Mouse (Mus musculus) left cerebral cortex, adult 11 months (tissue): Measurements from ENCODE around the gene Klhdc8a.
A peak's percentile ranks its signal among the peaks of the same experiment; 100 is the strongest.

Source experiments
- DNase-seq: peaks from one replicate; pipeline ENCODE4 v3.0.0; 2022; ENCODE audit warnings: low spot score

Klhdc8a gene

DNA sequence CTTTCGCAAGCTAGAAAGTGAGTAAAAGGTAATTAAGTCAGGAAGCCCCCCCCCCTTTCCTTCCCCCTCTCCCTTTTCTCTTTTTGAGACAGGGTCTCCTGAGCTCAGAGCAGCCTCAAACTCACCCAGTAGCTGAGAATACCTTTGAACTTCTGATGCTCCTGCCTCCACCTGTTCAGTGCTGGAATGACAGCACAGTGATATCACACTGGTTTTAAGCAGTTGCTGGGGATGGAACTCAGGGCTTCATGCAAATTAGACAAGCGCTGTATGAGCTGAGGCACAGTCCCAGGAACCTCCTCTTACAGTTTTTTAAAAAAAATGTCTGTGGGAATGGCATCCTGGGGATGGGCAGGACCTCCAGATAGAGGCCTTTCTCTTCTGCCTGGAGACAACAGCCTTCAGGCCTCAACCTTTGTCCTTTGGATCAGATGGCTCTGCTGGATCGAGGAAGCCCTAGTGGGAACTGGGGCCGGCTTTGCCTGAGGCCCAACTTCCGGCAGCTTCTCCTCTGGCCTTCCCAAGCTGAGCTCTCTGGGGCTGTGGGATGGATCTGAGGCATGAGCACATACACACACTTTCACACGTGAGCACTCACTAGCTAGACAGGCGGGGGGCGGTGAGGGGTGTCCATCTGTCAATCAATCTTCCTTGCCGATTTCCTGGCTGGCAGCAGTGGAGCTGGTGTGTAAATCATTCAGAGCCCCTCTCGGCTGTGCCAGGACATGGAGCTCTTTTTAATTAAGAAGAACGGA lies 7.3 kb upstream of the Klhdc8a start:
- DNase-seq = no peak

DNA sequence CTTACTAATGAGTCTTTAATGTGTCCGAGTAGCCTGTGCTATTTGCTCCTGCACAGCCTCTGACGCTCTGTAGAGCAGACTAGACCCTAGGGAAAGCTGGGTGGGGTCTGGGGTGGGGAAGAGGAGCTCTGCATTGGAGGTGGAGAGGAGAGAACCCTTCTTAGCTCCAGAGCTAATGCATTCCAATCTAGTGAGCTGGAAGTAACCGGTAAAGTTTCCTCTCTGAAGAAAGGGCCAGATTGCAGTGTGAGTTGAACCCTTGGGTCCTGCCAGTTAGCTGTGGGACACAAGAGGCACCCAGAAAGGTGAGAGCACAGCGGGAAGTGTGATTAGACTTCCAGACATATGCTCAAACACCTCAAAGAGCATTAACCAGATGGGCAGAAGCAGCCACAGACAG lies 6.7 kb upstream of the Klhdc8a start:
- DNase-seq = no peak

- DNase-seq = no peak
Observed at GRCm38 (mm10) chr1:132292318-132293129, 5.9 kb upstream of the Klhdc8a start.

DNA sequence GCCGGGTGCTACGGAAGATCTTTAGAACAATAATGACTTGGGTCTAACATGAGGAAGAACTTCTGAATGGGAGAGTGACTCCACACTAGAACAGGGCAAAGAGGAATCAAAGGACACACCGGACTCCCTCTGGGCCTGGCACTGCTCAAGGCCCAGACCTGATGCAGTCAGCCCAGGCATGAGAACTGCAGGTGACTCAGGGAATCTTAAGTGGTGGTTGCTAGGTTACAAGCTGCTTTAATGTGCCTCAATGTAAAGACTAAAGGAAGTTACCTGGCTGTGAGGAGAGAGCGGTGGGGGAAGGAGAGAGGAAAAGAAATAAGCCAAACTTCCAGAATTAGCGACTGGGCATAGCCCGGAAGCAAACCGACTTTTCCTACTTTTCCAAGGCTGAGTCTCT lies 2.9 kb upstream of the Klhdc8a start:
- DNase-seq = no peak

DNA sequence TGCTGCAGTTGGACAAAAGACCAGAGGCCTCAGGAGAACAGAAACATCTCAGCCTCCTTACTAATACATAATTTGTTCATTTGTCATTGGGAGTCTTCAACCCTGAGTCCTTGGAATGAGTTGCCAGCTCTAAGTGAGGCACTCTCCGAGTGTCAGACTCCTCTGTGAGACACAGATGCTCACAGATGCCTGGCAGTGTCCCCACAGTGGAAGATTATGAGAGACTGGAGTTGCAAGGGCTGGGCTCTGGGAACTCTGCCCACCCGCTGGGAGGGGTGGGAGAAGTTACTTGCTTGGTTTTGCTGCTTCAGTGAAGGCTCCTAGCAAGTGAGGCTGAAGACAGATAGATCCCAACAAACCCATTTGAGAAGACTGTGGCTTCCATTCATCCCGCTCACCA lies 2.4 kb upstream of the Klhdc8a start:
- DNase-seq = no peak

DNA sequence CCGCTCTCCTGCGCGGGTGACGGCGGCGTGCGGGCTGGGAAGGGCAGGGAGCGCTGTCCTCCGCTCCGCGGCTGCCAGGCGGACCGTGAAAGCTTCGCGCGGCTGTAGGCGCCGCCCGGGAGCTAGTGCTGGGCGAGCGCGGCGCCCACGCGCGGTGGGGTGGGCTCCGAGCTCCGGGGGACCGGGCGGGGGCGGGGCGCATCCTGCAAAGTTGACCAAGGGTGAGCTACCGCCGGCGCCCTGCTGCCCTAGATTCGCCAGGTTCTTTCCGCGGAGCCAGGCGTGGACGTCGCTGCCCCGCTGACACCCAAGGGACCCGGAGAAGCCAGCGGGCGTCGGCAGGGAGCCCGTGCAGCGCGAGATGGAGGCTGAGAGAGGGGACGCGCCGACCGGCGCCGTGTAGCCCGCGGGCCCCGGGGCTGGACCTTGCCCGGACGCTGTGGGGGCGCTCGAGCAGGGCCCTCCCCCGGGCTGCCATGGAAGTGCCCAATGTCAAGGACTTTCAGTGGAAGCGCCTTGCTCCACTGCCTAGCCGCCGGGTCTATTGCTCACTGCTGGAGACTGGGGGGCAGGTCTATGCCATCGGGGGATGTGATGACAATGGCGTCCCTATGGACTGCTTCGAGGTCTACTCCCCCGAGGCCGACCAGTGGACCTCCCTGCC lies 507 bp downstream of the Klhdc8a start:
- no peak for DNase-seq

GRCm38 (mm10) chr1:132299744-132300143 lies 1.3 kb downstream of the Klhdc8a start:
- no peak for DNase-seq

- no peak for DNase-seq
Observed at GRCm38 (mm10) chr1:132301242-132301641, 2.8 kb downstream of the Klhdc8a start.

DNA sequence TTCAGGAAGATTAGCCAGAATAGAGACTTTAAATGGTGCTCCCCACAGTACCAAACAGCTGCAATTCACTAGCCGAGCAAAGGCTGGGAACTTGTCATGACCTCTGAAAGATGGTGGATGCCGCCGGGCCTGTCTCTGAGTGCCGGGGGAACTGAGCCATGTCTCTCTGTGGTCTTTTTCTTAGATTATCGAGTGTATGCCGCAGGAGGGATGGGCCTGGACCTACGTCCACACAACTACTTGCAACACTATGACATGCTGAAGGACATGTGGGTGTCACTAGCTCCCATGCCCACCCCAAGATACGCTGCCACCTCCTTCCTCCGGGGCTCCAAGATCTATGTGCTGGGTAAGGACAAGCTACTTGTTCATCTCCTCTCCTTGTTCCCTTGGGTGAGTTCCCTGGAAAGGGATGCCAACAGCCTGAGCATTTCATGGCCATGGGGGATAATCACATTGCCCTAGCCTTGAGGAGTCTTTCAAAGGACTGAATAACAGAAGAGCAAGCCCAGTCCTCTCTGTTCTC lies 4.0 kb downstream of the Klhdc8a start:
- DNase-seq = no peak

DNA sequence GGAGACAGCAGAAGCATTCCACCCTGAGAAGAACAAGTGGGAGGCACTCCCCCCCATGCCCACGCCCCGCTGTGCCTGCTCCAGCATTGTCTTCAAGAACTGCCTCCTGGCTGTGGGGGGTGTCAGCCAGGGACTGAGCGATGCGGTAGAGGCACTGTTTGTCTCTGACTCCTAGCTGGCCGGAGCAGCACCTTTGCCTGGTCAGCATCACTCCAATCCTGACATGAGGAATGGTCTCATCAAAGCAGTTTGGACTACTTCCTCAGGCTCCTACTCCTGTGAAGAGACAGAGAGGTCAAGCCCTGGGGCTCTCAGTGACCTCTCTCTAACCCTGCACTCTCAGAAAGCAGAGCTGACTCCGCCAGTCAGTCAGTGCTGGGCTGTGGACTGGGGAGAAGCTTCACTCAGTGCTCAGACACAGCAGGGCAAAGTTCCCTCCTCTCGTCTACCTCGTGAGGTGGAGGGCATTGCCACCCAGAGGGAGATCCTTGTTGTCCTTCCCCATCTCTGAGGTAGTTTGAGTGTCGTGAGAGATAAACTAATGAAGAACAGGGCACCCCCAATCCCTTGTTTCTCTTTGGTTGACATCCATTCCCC lies 6.3 kb downstream of the Klhdc8a start:
- no peak for DNase-seq

DNA sequence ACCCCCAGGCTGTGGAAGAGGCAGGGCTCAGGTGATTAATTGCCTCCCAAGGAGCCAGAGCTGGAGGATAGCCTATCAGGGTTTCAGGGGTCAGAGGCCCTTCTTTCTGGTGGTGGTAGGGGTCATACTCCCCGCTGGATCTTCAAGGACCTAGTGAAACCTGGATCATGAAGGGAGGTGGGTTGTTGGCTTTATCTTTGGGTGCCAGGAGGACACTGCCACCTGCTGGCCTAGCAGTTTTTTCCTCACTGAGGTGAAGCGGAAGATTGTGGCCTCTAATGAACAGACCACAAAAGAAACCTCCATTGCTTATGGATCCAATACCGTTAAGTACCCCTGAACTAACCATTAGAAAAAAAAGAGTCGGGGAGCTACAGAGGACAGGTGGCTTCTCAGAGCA lies 7.7 kb downstream of the Klhdc8a start:
- DNase-seq = no peak

- no peak for DNase-seq
Observed at GRCm38 (mm10) chr1:132306808-132307207, 8.4 kb downstream of the Klhdc8a start.

DNA sequence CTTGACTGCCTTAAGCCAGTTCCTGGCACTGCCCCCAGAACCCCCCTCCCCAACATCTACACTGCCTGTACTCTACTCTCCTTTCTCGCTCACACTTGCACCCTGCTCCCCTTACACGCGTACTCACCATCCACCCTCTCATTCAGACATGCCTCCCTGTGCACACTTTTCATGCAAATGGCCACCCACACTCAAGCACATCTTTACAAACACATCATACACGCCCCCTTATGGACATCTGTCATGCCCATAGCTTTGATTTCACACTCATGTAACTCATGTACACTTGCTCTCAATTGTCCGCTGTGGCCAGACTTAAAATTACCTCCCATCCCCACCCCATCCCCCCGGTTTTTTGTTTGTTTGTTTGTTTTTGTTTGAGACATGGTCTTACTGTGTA lies 9.5 kb downstream of the Klhdc8a start:
- DNase-seq = no peak

GRCm38 (mm10) chr1:132308674-132309073 lies 10.2 kb downstream of the Klhdc8a start:
- DNase-seq = no peak

GRCm38 (mm10) chr1:132310754-132311153 lies 12.3 kb downstream of the Klhdc8a start:
- DNase-seq = no peak

GRCm38 (mm10) chr1:132311174-132311859 lies 12.9 kb downstream of the Klhdc8a start:
- DNase-seq = no peak

DNA sequence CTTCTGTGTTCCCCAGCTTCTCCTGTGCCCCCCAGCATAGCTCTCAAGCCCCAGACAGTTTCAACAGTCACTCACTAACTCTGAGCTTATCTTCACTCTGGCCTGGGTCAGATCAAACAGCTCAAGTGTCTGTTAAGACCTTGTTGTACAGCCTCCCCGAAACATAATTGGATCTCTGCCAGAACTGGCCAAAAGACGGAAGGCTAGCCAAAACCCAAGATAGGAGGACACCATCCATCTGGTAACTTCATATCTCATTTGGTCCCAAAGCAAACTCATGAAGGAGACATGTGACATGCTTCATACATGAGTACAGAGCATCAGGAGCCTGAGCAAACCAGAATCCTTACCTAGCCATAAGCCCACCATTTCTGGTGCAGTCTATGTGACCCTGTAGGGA lies 13.6 kb downstream of the Klhdc8a start:
- no peak for DNase-seq

DNA sequence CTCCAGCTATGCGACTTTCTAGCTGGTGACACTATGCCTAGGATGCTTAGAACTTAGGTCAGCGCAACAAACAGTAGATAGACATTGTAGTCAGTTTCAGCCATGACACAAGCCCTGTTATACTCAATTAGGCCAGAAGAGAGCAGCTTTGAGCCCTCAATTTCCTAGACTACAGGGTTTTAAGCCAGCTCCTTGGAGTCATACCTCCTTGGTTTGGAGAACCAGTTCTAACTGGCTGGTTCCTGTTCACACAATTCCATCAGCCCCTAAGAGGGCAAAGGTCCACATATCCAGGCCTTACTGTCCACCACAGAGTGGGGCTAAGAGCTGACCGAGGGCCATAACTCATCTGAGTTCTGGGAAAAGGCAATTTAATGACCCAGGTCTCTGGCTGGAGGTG lies 14.3 kb downstream of the Klhdc8a start:
- DNase-seq = no peak

- peak; percentile 59 for DNase-seq
Observed at GRCm38 (mm10) chr1:132315889-132316624, 17.6 kb downstream of the Klhdc8a start, which contains the start of gene Nuak2. Nuak2 (plus strand) TSS chr1:132316126.

- DNase-seq = no peak
Observed at GRCm38 (mm10) chr1:132316625-132316994, 18.2 kb downstream of the Klhdc8a start.

GRCm38 (mm10) chr1:132317413-132317812 lies 19.0 kb downstream of the Klhdc8a start:
- DNase-seq = no peak
